Mouse (Mus musculus): ENCODE data around the gene Haspin.

Haspin gene

GRCm38 (mm10) chr11:73137591-73138501 is at the start of gene Haspin:
Haspin (minus strand) TSS chr11:73138294.
- DNase-seq (ENCODE audit: low spot score): peak; percentile 89

GRCm38 (mm10) chr11:73187231-73187630 is 49.1 kb upstream of the Haspin start:
- no peak for DNase-seq (ENCODE audit: low spot score)

GRCm38 (mm10) chr11:73185872-73186615 is 48.0 kb upstream of the Haspin start:
- no peak for DNase-seq (ENCODE audit: low spot score)

- DNase-seq (ENCODE audit: low spot score): no peak
These were observed 39.8 kb upstream of the Haspin start for GRCm38 (mm10) chr11:73177895-73178294.

GRCm38 (mm10) chr11:73177509-73177875 is 39.4 kb upstream of the Haspin start:
- DNase-seq (ENCODE audit: low spot score): no peak

GRCm38 (mm10) chr11:73176608-73177508 is 38.8 kb upstream of the Haspin start, which contains the start of the genes Emc6 and Tax1bp3:
Emc6 (minus strand) TSS chr11:73177037.
Tax1bp3 (plus strand) TSS chr11:73177083.
- DNase-seq (ENCODE audit: low spot score): peak; percentile 94

GRCm38 (mm10) chr11:73176186-73176585 is 38.1 kb upstream of the Haspin start:
- no peak for DNase-seq (ENCODE audit: low spot score)

- no peak for DNase-seq (ENCODE audit: low spot score)
These were observed 37.5 kb upstream of the Haspin start for GRCm38 (mm10) chr11:73175612-73176011.

- no peak for DNase-seq (ENCODE audit: low spot score)
These were observed 34.1 kb upstream of the Haspin start for GRCm38 (mm10) chr11:73172186-73172585.

- peak; percentile 11 for DNase-seq (ENCODE audit: low spot score)
These were observed 31.1 kb upstream of the Haspin start for GRCm38 (mm10) chr11:73169231-73169630.

- no peak for DNase-seq (ENCODE audit: low spot score)
These were observed 30.5 kb upstream of the Haspin start for GRCm38 (mm10) chr11:73168576-73168975.

- DNase-seq (ENCODE audit: low spot score): no peak
These were observed 30.0 kb upstream of the Haspin start for GRCm38 (mm10) chr11:73168071-73168470.

GRCm38 (mm10) chr11:73162284-73162683 is 24.2 kb upstream of the Haspin start:
- DNase-seq (ENCODE audit: low spot score): no peak

- no peak for DNase-seq (ENCODE audit: low spot score)
These were observed 23.5 kb upstream of the Haspin start for GRCm38 (mm10) chr11:73161616-73162015.

GRCm38 (mm10) chr11:73160811-73161200 is 22.7 kb upstream of the Haspin start:
- no peak for DNase-seq (ENCODE audit: low spot score)

GRCm38 (mm10) chr11:73159957-73160810 is 22.1 kb upstream of the Haspin start, which contains the start of gene P2rx5:
P2rx5 (plus strand) TSS chr11:73160421.
- no peak for DNase-seq (ENCODE audit: low spot score)

GRCm38 (mm10) chr11:73155071-73155470 is 17.0 kb upstream of the Haspin start:
- DNase-seq (ENCODE audit: low spot score): no peak

- DNase-seq (ENCODE audit: low spot score): no peak
These were observed 10.1 kb upstream of the Haspin start for GRCm38 (mm10) chr11:73148209-73148608.

GRCm38 (mm10) chr11:73146975-73147365 is 8.9 kb upstream of the Haspin start:
- no peak for DNase-seq (ENCODE audit: low spot score)

- no peak for DNase-seq (ENCODE audit: low spot score)
These were observed 8.2 kb upstream of the Haspin start for GRCm38 (mm10) chr11:73146026-73146974.
